Mouse (Mus musculus) C2C12 (cell line): Measurements from ENCODE around the gene Olfr522.

Source experiments
- CTCF ChIP-seq: IDR thresholded peaks from one replicate; pipeline ENCODE4 v1.5.1; 2011; ENCODE audit not compliant: control insufficient read depth, insufficient read depth, insufficient read length
- USF1 ChIP-seq: IDR thresholded peaks from one replicate; pipeline ENCODE4 v1.6.1; 2011; ENCODE audit warnings: low read depth, mild to moderate bottlenecking, control low read depth, moderate library complexity

- TF ChIP-seq CTCF (no peak), USF1 (no peak)
Observed at GRCm38 (mm10) chr7:140153829-140154217, 10.7 kb downstream of the Olfr522 start.
